Mouse (Mus musculus) midbrain, embryonic 11.5 days (tissue): ENCODE data around the gene Gdf7. TPM values are rescaled to one million over a fixed set of nuclear protein-coding genes. Genes with fewer than 3 reads are reported as not detected.

Experiments used
- ATAC-seq: fragments of 200-750 bp; cut with Nextera tagmentation; 2 replicates; pipeline ENCODE4 v1.8.0; 2017; ENCODE audit warnings: moderate TSS enrichment, moderate library complexity; ENCODE audit not compliant: low FRiP score
- DNase-seq: peaks from one replicate; pipeline ENCODE4 v3.0.0; 2015; ENCODE audit warnings: low spot score; ENCODE audit errors: missing footprints
- H3K27ac ChIP-seq: fragments of 300-500 bp; sonication (generic); 2 replicates; pipeline ENCODE4 v1.5.1; 2014; ENCODE audit warnings: low read depth, low read length
- H3K27me3 ChIP-seq: fragments of 300-500 bp; sonication (generic); 2 replicates; pipeline ENCODE4 v1.6.1; 2014; ENCODE audit warnings: mild to moderate bottlenecking, low read length, moderate library complexity, mixed read lengths; ENCODE audit not compliant: control insufficient read depth, insufficient read depth
- H3K36me3 ChIP-seq: fragments of 300-500 bp; sonication (generic); 2 replicates; pipeline ENCODE4 v1.6.1; 2014; ENCODE audit warnings: mild to moderate bottlenecking, low read length, moderate library complexity, mixed read lengths; ENCODE audit not compliant: control insufficient read depth, insufficient read depth
- H3K4me1 ChIP-seq: fragments of 300-500 bp; sonication (generic); 2 replicates; pipeline ENCODE4 v1.6.1; 2014; ENCODE audit warnings: low read length; ENCODE audit not compliant: control insufficient read depth, insufficient read depth
- H3K4me2 ChIP-seq: fragments of 300-500 bp; sonication (generic); 2 replicates; pipeline ENCODE4 v1.6.1; 2014; ENCODE audit warnings: mild to moderate bottlenecking, moderate library complexity
- H3K4me3 ChIP-seq: fragments of 300-500 bp; sonication (generic); 2 replicates; pipeline ENCODE4 v1.5.1; 2014; ENCODE audit warnings: low read depth, low read length
- H3K9ac ChIP-seq: fragments of 300-500 bp; sonication (generic); 2 replicates; pipeline ENCODE4 v1.6.1; 2014; ENCODE audit warnings: low read length
- H3K9me3 ChIP-seq: fragments of 300-500 bp; sonication (generic); 2 replicates; pipeline ENCODE4 v1.6.1; 2016; ENCODE audit warnings: low read length; ENCODE audit not compliant: control insufficient read depth
- WGBS: fragments of 180-500 bp; shearing (Covaris S2); extraction: QIAGEN DNeasy Blood & Tissue Kit; methylation state at CpG from one replicate; pipeline ENCODE4 v1.1.7; 2014; 5-methylcytosine and 5-hydroxymethylcytosine counted together
- polyA plus RNA-seq: library from polyadenylated mRNA; unstranded; fragments of >200 nt; fragmentation: Nextera tagmentation; extraction: Ambion mirVana; gene quantifications from 2 replicates; pipeline ENCODE4 v1.2.1, GENCODE M21; 2014

The Gdf7 gene
- polyA plus RNA-seq, result 0.26 and 0.64 TPM in 2 replicates

- Histone ChIP-seq H3K9ac (peak within 1 kb of the TSS; percentile 52), H3K4me3 (peak within 1 kb of the TSS; percentile 41), H3K4me2 (peak within 1 kb of the TSS; percentile 68), H3K27ac (no peak within 1 kb of the TSS), H3K9me3 (no peaks in the 10 kb centered on the region), H3K27me3 (peaks cover 83% of the 10 kb centered on the region), H3K4me1 (peaks cover 22% of the 10 kb centered on the region), H3K36me3 (no peaks in the 10 kb centered on the region)
- peak; percentile 92 for DNase-seq
- under 1% methylated on average over 48 of the region's 53 CpGs for WGBS
- ATAC-seq, result peak; percentile 51
Measured at GRCm38 (mm10) chr12:8301841-8302431, at the start of gene Gdf7. TSS of gene Gdf7 (minus strand) at chr12:8301954.

GRCm38 (mm10) chr12:8351025-8351903, 49.5 kb upstream of the Gdf7 start:
- no peak for ATAC-seq
- Histone ChIP-seq H3K27ac (no peak overlapping the region), H3K36me3 (no peaks in the 10 kb centered on the region), H3K9me3 (no peaks in the 10 kb centered on the region), H3K9ac (no peak overlapping the region), H3K4me2 (no peak overlapping the region), H3K4me3 (no peak overlapping the region), H3K27me3 (no peaks in the 10 kb centered on the region), H3K4me1 (peaks cover 4% of the 10 kb centered on the region; the same call in 1 of the 2 replicates)
- DNase-seq, result no peak
- WGBS, result 43% methylated on average over 4 of the region's 4 CpGs

GRCm38 (mm10) chr12:8348733-8349513, 47.2 kb upstream of the Gdf7 start:
- ATAC-seq (0 out of 2 replicates have a peak, but pooled peaks have one; percentile 12), DNase-seq (no peak)
- Histone ChIP-seq H3K4me3 (no peak overlapping the region), H3K36me3 (no peaks in the 10 kb centered on the region), H3K9me3 (no peaks in the 10 kb centered on the region), H3K27me3 (no peaks in the 10 kb centered on the region), H3K27ac (no peak overlapping the region), H3K4me2 (no peak overlapping the region), H3K4me1 (peaks cover 4% of the 10 kb centered on the region; the same call in 1 of the 2 replicates), H3K9ac (no peak overlapping the region)
- 74% methylated on average over 9 of the region's 9 CpGs for WGBS

- no peak overlapping the region for H3K4me2 ChIP-seq
- DNase-seq, result no peak
- H3K9me3 ChIP-seq, result no peaks in the 10 kb centered on the region
- no peak overlapping the region for H3K9ac ChIP-seq
- H3K4me3 ChIP-seq, result no peak overlapping the region
- H3K36me3 ChIP-seq, result no peaks in the 10 kb centered on the region
- WGBS, result 86% methylated on average over 8 of the region's 8 CpGs
- H3K27me3 ChIP-seq, result no peaks in the 10 kb centered on the region
- H3K4me1 ChIP-seq, result peaks cover 4% of the 10 kb centered on the region; the same call in 1 of the 2 replicates
- no peak overlapping the region for H3K27ac ChIP-seq
- no peak for ATAC-seq
Measured at GRCm38 (mm10) chr12:8347746-8348462, 46.1 kb upstream of the Gdf7 start.

- H3K36me3 ChIP-seq, result peaks cover 2% of the 10 kb centered on the region; the same call in 1 of the 2 replicates
- WGBS, result 97% methylated on average over 5 of the region's 5 CpGs
- ATAC-seq (no peak), DNase-seq (no peak)
- H3K27ac ChIP-seq, result no peak overlapping the region
- no peak overlapping the region for H3K4me3 ChIP-seq
- no peak overlapping the region for H3K4me2 ChIP-seq
- H3K27me3 ChIP-seq, result no peaks in the 10 kb centered on the region
- H3K4me1 ChIP-seq, result peaks cover 4% of the 10 kb centered on the region; the same call in 1 of the 2 replicates
- no peaks in the 10 kb centered on the region for H3K9me3 ChIP-seq
- H3K9ac ChIP-seq, result no peak overlapping the region
Measured at GRCm38 (mm10) chr12:8345539-8345938, 43.8 kb upstream of the Gdf7 start.

GRCm38 (mm10) chr12:8344897-8345296, 43.1 kb upstream of the Gdf7 start:
- Histone ChIP-seq H3K9ac (no peak overlapping the region), H3K27ac (no peak overlapping the region), H3K4me1 (peaks cover 9% of the 10 kb centered on the region), H3K9me3 (no peaks in the 10 kb centered on the region), H3K27me3 (no peaks in the 10 kb centered on the region), H3K36me3 (peaks cover 2% of the 10 kb centered on the region; the same call in 1 of the 2 replicates), H3K4me3 (no peak overlapping the region), H3K4me2 (no peak overlapping the region)
- 80% methylated on average over 9 of the region's 9 CpGs for WGBS
- no peak for DNase-seq
- no peak for ATAC-seq

- H3K27ac ChIP-seq, result no peak overlapping the region
- H3K27me3 ChIP-seq, result no peaks in the 10 kb centered on the region
- H3K9me3 ChIP-seq, result no peaks in the 10 kb centered on the region
- H3K9ac ChIP-seq, result no peak overlapping the region
- WGBS, result 91% methylated on average over 3 of the region's 3 CpGs
- peaks cover 19% of the 10 kb centered on the region for H3K4me1 ChIP-seq
- no peak overlapping the region for H3K4me2 ChIP-seq
- no peak overlapping the region for H3K4me3 ChIP-seq
- H3K36me3 ChIP-seq, result peaks cover 2% of the 10 kb centered on the region; the same call in 1 of the 2 replicates
- DNase-seq (no peak), ATAC-seq (no peak)
Measured at GRCm38 (mm10) chr12:8343381-8343780, 41.6 kb upstream of the Gdf7 start.

- Histone ChIP-seq H3K9me3 (no peaks in the 10 kb centered on the region), H3K4me1 (peaks cover 20% of the 10 kb centered on the region), H3K36me3 (peaks cover 2% of the 10 kb centered on the region; the same call in 1 of the 2 replicates), H3K27ac (no peak overlapping the region), H3K9ac (no peak overlapping the region), H3K27me3 (no peaks in the 10 kb centered on the region), H3K4me3 (no peak overlapping the region), H3K4me2 (no peak overlapping the region)
- WGBS, result 91% methylated on average over 6 of the region's 6 CpGs
- ATAC-seq (no peak), DNase-seq (no peak)
Measured at GRCm38 (mm10) chr12:8341008-8341407, 39.3 kb upstream of the Gdf7 start.
